Mouse (Mus musculus): ENCODE measurements at regions not wholly inside any gene's neighbourhood (a gene's known extent, or its start where the extent isn't known, plus 50 kb on each side); places are given as distances from the start of the nearest gene placed in this dataset.

- TF ChIP-seq CTCF (IDR thresholded peaks at IDR 0.05; ENCODE audit: borderline replicate concordance, insufficient read depth, low read length) (no peak), POLR2A (IDR thresholded peaks at IDR 0.05; ENCODE audit: low read depth, low read length) (no peak)
These were observed 93.1 kb upstream of the Id4 start for GRCm38 (mm10) chr13:48167976-48168375.
